Mouse (Mus musculus): ENCODE data around the gene Stx16.

The Stx16 gene

GRCm38 (mm10) chr2:174126522-174127375 lies 50.6 kb downstream of the Stx16 start:
- DNase-seq (ENCODE audit: low spot score): peak; percentile 68

- no peak for DNase-seq (ENCODE audit: low spot score)
Measured at GRCm38 (mm10) chr2:174127376-174127713, 51.2 kb downstream of the Stx16 start.

- no peak for DNase-seq (ENCODE audit: low spot score)
Measured at GRCm38 (mm10) chr2:174128926-174129325, 52.8 kb downstream of the Stx16 start.

GRCm38 (mm10) chr2:174130468-174131097 lies 54.5 kb downstream of the Stx16 start:
- no peak for DNase-seq (ENCODE audit: low spot score)

- no peak for DNase-seq (ENCODE audit: low spot score)
Measured at GRCm38 (mm10) chr2:174132413-174132969, 56.4 kb downstream of the Stx16 start.

Measured in embryo, embryonic 10 days (tissue).